Mouse (Mus musculus) forebrain, embryonic 15.5 days (tissue): ENCODE results near the gene Ppp4r2. TPM values are rescaled to one million over a fixed set of nuclear protein-coding genes. Genes with fewer than 3 reads are reported as not detected.

Experiments
- ATAC-seq: fragments of 200-750 bp; cut with Nextera tagmentation; replicated peaks from 2 replicates; pipeline ENCODE4 v1.8.0; 2017; ENCODE audit warnings: mild to moderate bottlenecking, moderate TSS enrichment, moderate library complexity
- H3K27ac ChIP-seq: fragments of 300-500 bp; sonication (generic); replicated peaks from 2 replicates; pipeline ENCODE4 v1.5.1; 2015; ENCODE audit warnings: mild to moderate bottlenecking, inconsistent platforms
- H3K27me3 ChIP-seq: fragments of 300-500 bp; sonication (generic); 2 replicates; pipeline ENCODE4 v1.6.1; 2015; ENCODE audit warnings: inconsistent platforms
- H3K36me3 ChIP-seq: fragments of 300-500 bp; sonication (generic); 2 replicates; pipeline ENCODE4 v1.6.1; 2015; ENCODE audit warnings: mild to moderate bottlenecking, inconsistent platforms
- H3K4me1 ChIP-seq: fragments of 300-500 bp; sonication (generic); 2 replicates; pipeline ENCODE4 v1.6.1; 2015; ENCODE audit warnings: inconsistent platforms
- H3K4me2 ChIP-seq: fragments of 300-500 bp; sonication (generic); replicated peaks from 2 replicates; pipeline ENCODE4 v1.6.1; 2015; ENCODE audit warnings: mild to moderate bottlenecking, inconsistent platforms
- H3K4me3 ChIP-seq: fragments of 300-500 bp; sonication (generic); 2 replicates; pipeline ENCODE4 v1.5.1; 2015; ENCODE audit warnings: mild to moderate bottlenecking, inconsistent platforms
- H3K9ac ChIP-seq: fragments of 300-500 bp; sonication (generic); replicated peaks from 2 replicates; pipeline ENCODE4 v1.6.1; 2015; ENCODE audit warnings: mild to moderate bottlenecking, inconsistent platforms
- H3K9me3 ChIP-seq: fragments of 300-500 bp; sonication (generic); 2 replicates; pipeline ENCODE4 v1.6.1; 2016; ENCODE audit warnings: inconsistent platforms
- WGBS: fragments of 180-500 bp; shearing (Covaris S2); methylation state at CpG from one replicate; pipeline ENCODE4 v1.1.7; 2015; ENCODE audit warnings: mixed read lengths; 5-methylcytosine and 5-hydroxymethylcytosine counted together
- polyA plus RNA-seq: library from polyadenylated mRNA; unstranded; fragments of >200 nt; fragmentation: Nextera tagmentation; extraction: Ambion mirVana; gene quantifications from 2 replicates; pipeline ENCODE4 v1.2.1, GENCODE M21; 2015

The Ppp4r2 gene
- polyA plus RNA-seq, 1 experiment from 2014 or later, result 24.1 TPM

GRCm38 (mm10) chr6:100807746-100808145 lies 25.7 kb upstream of the Ppp4r2 start:
- Histone ChIP-seq H3K4me2 (no peak overlapping the region), H3K4me1 (peaks cover 4% of the 10 kb centered on the region; the same call in 1 of the 2 replicates), H3K27me3 (no peaks in the 10 kb centered on the region), H3K9ac (no peak overlapping the region), H3K4me3 (no peak overlapping the region), H3K9me3 (no peaks in the 10 kb centered on the region), H3K36me3 (no peaks in the 10 kb centered on the region), H3K27ac (no peak overlapping the region)
- ATAC-seq, result no peak
- 79% methylated on average over 1 of the region's 1 CpGs for WGBS

- Histone ChIP-seq H3K27ac (no peak overlapping the region), H3K4me3 (no peak overlapping the region), H3K4me2 (no peak overlapping the region), H3K9me3 (no peaks in the 10 kb centered on the region), H3K36me3 (no peaks in the 10 kb centered on the region), H3K4me1 (peaks cover 4% of the 10 kb centered on the region; the same call in 1 of the 2 replicates), H3K9ac (no peak overlapping the region), H3K27me3 (no peaks in the 10 kb centered on the region)
- WGBS, result 90% methylated on average over 6 of the region's 6 CpGs
- no peak for ATAC-seq
These were observed 25.1 kb upstream of the Ppp4r2 start for GRCm38 (mm10) chr6:100808221-100808778.

GRCm38 (mm10) chr6:100810117-100810516 lies 23.3 kb upstream of the Ppp4r2 start:
- no peak for ATAC-seq
- 93% methylated on average over 4 of the region's 4 CpGs for WGBS
- Histone ChIP-seq H3K27ac (no peak overlapping the region), H3K4me3 (no peak overlapping the region), H3K27me3 (no peaks in the 10 kb centered on the region), H3K4me1 (peaks cover 4% of the 10 kb centered on the region; the same call in 1 of the 2 replicates), H3K9ac (no peak overlapping the region), H3K4me2 (no peak overlapping the region), H3K9me3 (no peaks in the 10 kb centered on the region), H3K36me3 (no peaks in the 10 kb centered on the region)

GRCm38 (mm10) chr6:100811731-100812130 lies 21.7 kb upstream of the Ppp4r2 start:
- Histone ChIP-seq H3K27ac (no peak overlapping the region), H3K9ac (no peak overlapping the region), H3K4me2 (no peak overlapping the region), H3K36me3 (no peaks in the 10 kb centered on the region), H3K9me3 (no peaks in the 10 kb centered on the region), H3K27me3 (no peaks in the 10 kb centered on the region), H3K4me3 (no peak overlapping the region), H3K4me1 (no peaks in the 10 kb centered on the region)
- ATAC-seq, result no peak
- WGBS, result 83% methylated on average over 3 of the region's 3 CpGs

GRCm38 (mm10) chr6:100821367-100821766 lies 12.1 kb upstream of the Ppp4r2 start:
- Histone ChIP-seq H3K4me1 (no peaks in the 10 kb centered on the region), H3K27ac (no peak overlapping the region), H3K4me3 (no peak overlapping the region), H3K9ac (no peak overlapping the region), H3K9me3 (no peaks in the 10 kb centered on the region), H3K36me3 (no peaks in the 10 kb centered on the region), H3K4me2 (no peak overlapping the region), H3K27me3 (no peaks in the 10 kb centered on the region)
- 88% methylated on average over 2 of the region's 2 CpGs for WGBS
- no peak for ATAC-seq

GRCm38 (mm10) chr6:100823356-100823755 lies 10.1 kb upstream of the Ppp4r2 start:
- Histone ChIP-seq H3K27ac (no peak overlapping the region), H3K36me3 (no peaks in the 10 kb centered on the region), H3K27me3 (no peaks in the 10 kb centered on the region), H3K9me3 (no peaks in the 10 kb centered on the region), H3K4me2 (no peak overlapping the region), H3K4me1 (no peaks in the 10 kb centered on the region), H3K9ac (no peak overlapping the region), H3K4me3 (no peak overlapping the region)
- 89% methylated on average over 1 of the region's 1 CpGs for WGBS
- no peak for ATAC-seq

- no peaks in the 10 kb centered on the region for H3K27me3 ChIP-seq
- H3K4me2 ChIP-seq, result no peak overlapping the region
- H3K27ac ChIP-seq, result no peak overlapping the region
- no peak overlapping the region for H3K4me3 ChIP-seq
- WGBS, result 65% methylated on average over 7 of the region's 7 CpGs
- no peaks in the 10 kb centered on the region for H3K9me3 ChIP-seq
- H3K36me3 ChIP-seq, result no peaks in the 10 kb centered on the region
- ATAC-seq, result no peak
- H3K4me1 ChIP-seq, result no peaks in the 10 kb centered on the region
- H3K9ac ChIP-seq, result no peak overlapping the region
These were observed 8.9 kb upstream of the Ppp4r2 start for GRCm38 (mm10) chr6:100824381-100824965.

GRCm38 (mm10) chr6:100826046-100826445 lies 7.4 kb upstream of the Ppp4r2 start:
- no peak overlapping the region for H3K4me3 ChIP-seq
- H3K9ac ChIP-seq, result no peak overlapping the region
- H3K27me3 ChIP-seq, result no peaks in the 10 kb centered on the region
- H3K36me3 ChIP-seq, result no peaks in the 10 kb centered on the region
- no peak for ATAC-seq
- no peak overlapping the region for H3K27ac ChIP-seq
- H3K9me3 ChIP-seq, result no peaks in the 10 kb centered on the region
- no peak overlapping the region for H3K4me2 ChIP-seq
- no peaks in the 10 kb centered on the region for H3K4me1 ChIP-seq
- 95% methylated on average over 6 of the region's 6 CpGs for WGBS

GRCm38 (mm10) chr6:100828565-100828964 lies 4.9 kb upstream of the Ppp4r2 start:
- no peak for ATAC-seq
- Histone ChIP-seq H3K27ac (no peak overlapping the region), H3K27me3 (no peaks in the 10 kb centered on the region), H3K4me2 (no peak overlapping the region), H3K4me1 (no peaks in the 10 kb centered on the region; the same call in 1 of the 2 replicates), H3K4me3 (no peak overlapping the region), H3K9ac (no peak overlapping the region), H3K9me3 (no peaks in the 10 kb centered on the region), H3K36me3 (no peaks in the 10 kb centered on the region)
- 90% methylated on average over 7 of the region's 7 CpGs for WGBS

GRCm38 (mm10) chr6:100829770-100830169 lies 3.7 kb upstream of the Ppp4r2 start:
- no peaks in the 10 kb centered on the region for H3K36me3 ChIP-seq
- no peak for ATAC-seq
- no peak overlapping the region for H3K27ac ChIP-seq
- no peak overlapping the region for H3K4me2 ChIP-seq
- H3K27me3 ChIP-seq, result no peaks in the 10 kb centered on the region
- H3K9me3 ChIP-seq, result no peaks in the 10 kb centered on the region
- WGBS, result 87% methylated on average over 5 of the region's 5 CpGs
- no peak overlapping the region for H3K4me3 ChIP-seq
- H3K4me1 ChIP-seq, result peaks cover 4% of the 10 kb centered on the region
- H3K9ac ChIP-seq, result no peak overlapping the region

- H3K4me2 ChIP-seq, result no peak overlapping the region
- 80% methylated on average over 3 of the region's 3 CpGs for WGBS
- no peak overlapping the region for H3K9ac ChIP-seq
- H3K9me3 ChIP-seq, result no peaks in the 10 kb centered on the region
- H3K36me3 ChIP-seq, result peaks cover 10% of the 10 kb centered on the region
- peaks cover 17% of the 10 kb centered on the region for H3K4me1 ChIP-seq
- no peak overlapping the region for H3K27ac ChIP-seq
- H3K4me3 ChIP-seq, result no peak overlapping the region
- no peaks in the 10 kb centered on the region for H3K27me3 ChIP-seq
- no peak for ATAC-seq
These were observed 2.2 kb upstream of the Ppp4r2 start for GRCm38 (mm10) chr6:100831188-100831587.

GRCm38 (mm10) chr6:100831751-100832150 lies 1.7 kb upstream of the Ppp4r2 start:
- no peak overlapping the region for H3K9ac ChIP-seq
- H3K4me3 ChIP-seq, result no peak overlapping the region
- WGBS, result 78% methylated on average over 6 of the region's 6 CpGs
- no peaks in the 10 kb centered on the region for H3K27me3 ChIP-seq
- no peak overlapping the region for H3K4me2 ChIP-seq
- H3K36me3 ChIP-seq, result peaks cover 16% of the 10 kb centered on the region
- peaks cover 17% of the 10 kb centered on the region for H3K4me1 ChIP-seq
- H3K9me3 ChIP-seq, result no peaks in the 10 kb centered on the region
- no peak for ATAC-seq
- H3K27ac ChIP-seq, result no peak overlapping the region
